Mouse (Mus musculus) CH12.LX (cell line): Measurements from ENCODE around the gene Lig4. TPM values are rescaled to one million over a fixed set of nuclear protein-coding genes. Genes with fewer than 3 reads are reported as not detected.

ENCODE experiments used
- polyA plus RNA-seq: library from polyadenylated mRNA; unstranded; fragments of >175 nt; gene quantifications from 2 replicates; pipeline ENCODE4 v1.2.1, GENCODE M21; 2012; ENCODE audit warnings: low read depth; ENCODE audit not compliant: insufficient read length
- total RNA-seq, 2 experiments: library from RNA; depleted of rRNA; stranded (reverse); fragments of 300-350 nt in 1 of 2; fragments of >200 nt in 1 of 2; gene quantifications; 2 replicates each; pipeline ENCODE4 v1.2.3; 2012 to 2014

Lig4 gene
- total and polyA plus RNA-seq, 3 experiments, result 1.7 to 7.1 (median 3.2) TPM

Other genes starting within 250 kb of the Lig4 start
- gene Fam155a, start 206.5 kb downstream of the Lig4 start, total RNA-seq (2012; rRNA removed), result not detected in 2 replicates
- gene Fam155a, start 206.5 kb downstream of the Lig4 start, total RNA-seq (2014; rRNA removed), result not detected in 2 replicates
- not detected in 2 replicates for gene Fam155a, start 206.5 kb downstream of the Lig4 start, polyA plus RNA-seq
- gene Gm10217, start 113.4 kb downstream of the Lig4 start, total RNA-seq (2012; rRNA removed), result not detected in 2 replicates
- not detected in 2 replicates for gene Gm10217, start 113.4 kb downstream of the Lig4 start, total RNA-seq (2014; rRNA removed)
- not detected in 2 replicates for gene Gm10217, start 113.4 kb downstream of the Lig4 start, polyA plus RNA-seq
- 8.6 and 10.4 TPM in 2 replicates for gene Abhd13, start within 50 bp of the Lig4 start, total RNA-seq (2012; rRNA removed)
- 20.3 and 23.6 TPM in 2 replicates for gene Abhd13, start within 50 bp of the Lig4 start, total RNA-seq (2014; rRNA removed)
- gene Abhd13, start within 50 bp of the Lig4 start, polyA plus RNA-seq, result 11.3 and 13.0 TPM in 2 replicates
- 0.04 and 0.17 TPM in 2 replicates for gene Tnfsf13b, start 28.8 kb upstream of the Lig4 start, total RNA-seq (2012; rRNA removed)
- 0.85 and 1.4 TPM in 2 replicates for gene Tnfsf13b, start 28.8 kb upstream of the Lig4 start, total RNA-seq (2014; rRNA removed)
- 2.5 and 3.7 TPM in 2 replicates for gene Tnfsf13b, start 28.8 kb upstream of the Lig4 start, polyA plus RNA-seq
- gene Myo16, start 176.2 kb upstream of the Lig4 start, total RNA-seq (2012; rRNA removed), result not detected in 2 replicates
- not detected in 2 replicates for gene Myo16, start 176.2 kb upstream of the Lig4 start, total RNA-seq (2014; rRNA removed)
- not detected in 2 replicates for gene Myo16, start 176.2 kb upstream of the Lig4 start, polyA plus RNA-seq